Mouse (Mus musculus): ENCODE measurements around the gene Fmod. TPM values are rescaled to one million over a fixed set of nuclear protein-coding genes. Genes with fewer than 3 reads are reported as not detected.

The Fmod gene
- polyA plus RNA-seq, 1 experiment from 2014 or later = 3.3 TPM

GRCm38 (mm10) chr1:134058870-134059269 lies 21.8 kb downstream of the Fmod start:
- 68% methylated on average over 6 of the region's 6 CpGs for WGBS
- ATAC-seq (ENCODE audit: low FRiP score) = no peak

DNA sequence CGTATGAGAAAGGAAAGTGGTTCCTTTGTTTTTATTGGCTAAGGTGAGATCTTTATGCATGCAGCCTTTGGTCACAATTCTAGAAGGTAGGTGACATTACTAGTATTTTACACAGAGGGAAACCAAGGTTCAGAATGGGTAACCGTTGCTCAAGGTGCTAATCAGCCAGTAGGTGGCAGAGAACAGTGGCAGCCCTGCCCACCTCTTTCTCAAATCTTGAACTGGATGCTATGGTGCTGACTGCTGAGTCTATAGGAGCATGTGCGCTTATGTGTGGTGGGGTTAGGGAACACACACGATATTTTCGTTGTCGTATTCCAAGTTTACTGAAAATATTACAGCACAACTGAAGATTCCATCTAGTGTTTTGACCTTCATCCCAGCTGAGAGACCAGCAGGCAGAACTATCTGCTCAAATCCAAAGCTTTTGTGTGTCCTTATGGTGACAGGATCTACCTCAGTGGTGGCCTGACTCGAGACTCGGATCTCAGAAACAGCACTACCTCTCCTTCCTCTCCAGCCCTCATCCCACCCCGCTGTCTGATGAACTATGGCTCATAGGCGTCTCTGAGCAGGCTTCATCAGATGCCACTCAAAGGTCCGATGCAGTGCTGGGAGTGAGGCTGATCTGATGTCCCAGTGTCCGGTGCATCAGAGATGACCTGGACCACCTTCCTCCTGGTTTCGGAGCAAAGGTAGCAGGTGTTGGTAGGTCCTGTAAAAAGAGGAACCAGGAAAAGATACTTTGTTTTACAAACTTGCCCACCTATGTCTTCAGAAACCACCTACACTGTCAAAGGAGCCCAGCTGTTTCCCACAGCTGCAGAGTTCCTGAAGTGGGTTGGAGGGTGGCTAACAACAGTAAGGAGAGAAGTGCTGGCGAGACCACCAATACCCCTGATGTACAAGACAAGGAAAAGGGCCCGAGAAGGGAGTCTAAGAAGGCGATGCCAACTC lies 23.0 kb downstream of the Fmod start:
- WGBS = 72% methylated on average over 16 of the region's 16 CpGs
- H3K4me3 ChIP-seq (replicated peaks) = peak overlapping the region; percentile 31
- H3K9me3 ChIP-seq = no peaks in the 10 kb centered on the region
- peaks cover 68% of the 10 kb centered on the region for H3K4me1 ChIP-seq
- no peaks in the 10 kb centered on the region for H3K36me3 ChIP-seq (replicated peaks)
- H3K27me3 ChIP-seq = no peaks in the 10 kb centered on the region
- H3K27ac ChIP-seq = peak overlapping the region; percentile 97
- peak overlapping the region; percentile 40; the same call in 1 of the 2 replicates for H3K9ac ChIP-seq
- ATAC-seq (ENCODE audit: low FRiP score) = no peak
- H3K4me2 ChIP-seq = peak overlapping the region; percentile 65

More at GRCm38 (mm10) chr1:134058870-134059269, 21.8 kb downstream of the Fmod start:
- no peaks in the 10 kb centered on the region for H3K36me3 ChIP-seq (replicated peaks)
- 0 out of 2 replicates have a peak overlapping the region, but pooled peaks have one; percentile 31 for H3K27ac ChIP-seq
- peaks cover 60% of the 10 kb centered on the region for H3K4me1 ChIP-seq
- H3K4me2 ChIP-seq = no peak overlapping the region
- H3K27me3 ChIP-seq = no peaks in the 10 kb centered on the region
- no peak overlapping the region for H3K4me3 ChIP-seq (replicated peaks)
- no peaks in the 10 kb centered on the region for H3K9me3 ChIP-seq
- no peak overlapping the region for H3K9ac ChIP-seq

DNA sequence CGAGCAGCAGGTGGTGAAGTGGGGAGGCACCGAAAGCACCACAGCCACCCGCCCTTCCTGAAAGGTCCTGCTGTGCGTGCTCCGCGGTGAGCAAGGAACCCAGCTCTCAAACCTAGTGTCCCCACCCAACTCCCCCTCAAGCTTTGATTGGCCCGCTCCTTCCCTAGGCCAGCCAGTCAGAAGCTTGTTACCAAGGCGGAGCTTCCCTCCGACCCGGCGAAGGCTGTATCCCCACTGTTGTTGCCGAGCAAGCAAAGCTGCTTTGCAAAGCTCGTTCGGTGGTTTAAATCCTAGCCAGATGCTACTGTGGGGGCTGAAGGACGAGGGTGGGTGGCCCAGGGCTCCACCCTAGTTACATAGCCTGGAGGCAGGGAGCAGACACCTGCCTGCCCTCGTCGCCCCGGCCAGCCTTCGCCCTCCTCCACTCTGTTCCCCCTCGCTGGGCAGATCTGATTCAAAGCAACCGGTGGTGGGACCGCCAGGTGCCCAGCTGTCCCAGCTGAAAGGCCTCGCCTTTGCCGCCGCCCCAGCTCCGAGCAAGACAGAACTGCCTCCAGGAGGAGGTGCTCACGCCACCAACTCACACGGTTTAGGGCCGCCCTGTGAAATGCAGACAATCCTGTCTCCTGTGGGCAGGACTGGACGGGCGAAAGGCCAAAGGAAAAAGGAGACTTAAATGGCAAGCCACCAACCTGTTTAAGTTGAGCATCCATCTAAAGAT lies 24.0 kb downstream of the Fmod start:
- ATAC-seq (ENCODE audit: low FRiP score) = peak; percentile 81
- Histone ChIP-seq H3K4me2 (peak overlapping the region; percentile 65), H3K27ac (peak overlapping the region; percentile 97), H3K4me1 (peaks cover 73% of the 10 kb centered on the region), H3K9ac (peak overlapping the region; percentile 48), H3K36me3 (replicated peaks) (no peaks in the 10 kb centered on the region), H3K4me3 (replicated peaks) (peak overlapping the region; percentile 31), H3K9me3 (no peaks in the 10 kb centered on the region), H3K27me3 (no peaks in the 10 kb centered on the region)
- WGBS = under 1% methylated on average over 31 of the region's 31 CpGs

DNA sequence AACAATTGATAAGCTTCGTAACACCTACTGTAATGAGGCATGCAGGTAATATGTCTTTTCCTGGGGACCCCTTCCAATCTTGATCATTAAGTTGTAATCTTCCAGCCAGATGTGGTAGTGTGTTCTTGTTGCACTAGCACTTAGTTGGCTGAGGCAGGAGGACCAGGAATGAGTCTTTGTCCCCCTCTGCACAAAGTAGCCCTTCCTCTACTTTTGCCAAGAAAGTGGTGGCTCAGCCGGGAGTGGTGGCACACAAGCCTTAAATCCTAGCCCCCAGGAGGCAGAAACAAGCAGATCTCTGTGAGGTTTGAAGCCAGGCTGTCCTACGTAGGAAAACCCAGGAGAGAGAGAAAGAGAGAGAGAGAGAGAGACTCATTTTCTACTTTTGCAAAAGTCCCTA lies 24.9 kb downstream of the Fmod start:
- Histone ChIP-seq H3K27me3 (no peaks in the 10 kb centered on the region), H3K9ac (peak overlapping the region; percentile 48; the same call in 1 of the 2 replicates), H3K4me2 (peak overlapping the region; percentile 65), H3K4me1 (peaks cover 82% of the 10 kb centered on the region), H3K4me3 (replicated peaks) (no peak overlapping the region), H3K36me3 (replicated peaks) (no peaks in the 10 kb centered on the region), H3K9me3 (no peaks in the 10 kb centered on the region), H3K27ac (peak overlapping the region; percentile 97)
- 22% methylated on average over 3 of the region's 3 CpGs for WGBS
- no peak for ATAC-seq (ENCODE audit: low FRiP score)

GRCm38 (mm10) chr1:134062411-134063085 lies 25.5 kb downstream of the Fmod start:
- peak overlapping the region; percentile 48; the same call in 1 of the 2 replicates for H3K9ac ChIP-seq
- H3K4me1 ChIP-seq = peaks cover 88% of the 10 kb centered on the region
- H3K9me3 ChIP-seq = no peaks in the 10 kb centered on the region
- 2% methylated on average over 10 of the region's 11 CpGs for WGBS
- H3K4me2 ChIP-seq = peak overlapping the region; percentile 65
- H3K4me3 ChIP-seq (replicated peaks) = peak overlapping the region; percentile 8; the same call in 1 of the 2 replicates
- no peaks in the 10 kb centered on the region for H3K27me3 ChIP-seq
- H3K27ac ChIP-seq = peak overlapping the region; percentile 97
- peak; percentile 54 for ATAC-seq (ENCODE audit: low FRiP score)
- H3K36me3 ChIP-seq (replicated peaks) = no peaks in the 10 kb centered on the region

- Histone ChIP-seq H3K4me1 (peaks cover 95% of the 10 kb centered on the region), H3K27ac (peak overlapping the region; percentile 97), H3K27me3 (no peaks in the 10 kb centered on the region), H3K9me3 (no peaks in the 10 kb centered on the region), H3K4me3 (replicated peaks) (peak overlapping the region; percentile 8; the same call in 1 of the 2 replicates), H3K4me2 (peak overlapping the region; percentile 41), H3K9ac (peak overlapping the region; percentile 48; the same call in 1 of the 2 replicates), H3K36me3 (replicated peaks) (no peaks in the 10 kb centered on the region)
- under 1% methylated on average over 31 of the region's 33 CpGs for whole genome bisulfite sequencing
- peak; percentile 79 for ATAC-seq (ENCODE audit: low FRiP score)
Observed at GRCm38 (mm10) chr1:134063086-134063772, 26.2 kb downstream of the Fmod start.

GRCm38 (mm10) chr1:134063773-134064125 lies 26.7 kb downstream of the Fmod start:
- peaks cover 97% of the 10 kb centered on the region for H3K4me1 ChIP-seq
- peak overlapping the region; percentile 97 for H3K27ac ChIP-seq
- H3K9me3 ChIP-seq = no peaks in the 10 kb centered on the region
- H3K4me3 ChIP-seq (replicated peaks) = 0 out of 2 replicates have a peak overlapping the region, but pooled peaks have one; percentile 8
- no peaks in the 10 kb centered on the region for H3K27me3 ChIP-seq
- no peaks in the 10 kb centered on the region for H3K36me3 ChIP-seq (replicated peaks)
- ATAC-seq (ENCODE audit: low FRiP score) = no peak; the same call in none of the 2 replicates
- peak overlapping the region; percentile 41 for H3K4me2 ChIP-seq
- peak overlapping the region; percentile 39; the same call in 1 of the 2 replicates for H3K9ac ChIP-seq
- WGBS = 3% methylated on average over 9 of the region's 9 CpGs

DNA sequence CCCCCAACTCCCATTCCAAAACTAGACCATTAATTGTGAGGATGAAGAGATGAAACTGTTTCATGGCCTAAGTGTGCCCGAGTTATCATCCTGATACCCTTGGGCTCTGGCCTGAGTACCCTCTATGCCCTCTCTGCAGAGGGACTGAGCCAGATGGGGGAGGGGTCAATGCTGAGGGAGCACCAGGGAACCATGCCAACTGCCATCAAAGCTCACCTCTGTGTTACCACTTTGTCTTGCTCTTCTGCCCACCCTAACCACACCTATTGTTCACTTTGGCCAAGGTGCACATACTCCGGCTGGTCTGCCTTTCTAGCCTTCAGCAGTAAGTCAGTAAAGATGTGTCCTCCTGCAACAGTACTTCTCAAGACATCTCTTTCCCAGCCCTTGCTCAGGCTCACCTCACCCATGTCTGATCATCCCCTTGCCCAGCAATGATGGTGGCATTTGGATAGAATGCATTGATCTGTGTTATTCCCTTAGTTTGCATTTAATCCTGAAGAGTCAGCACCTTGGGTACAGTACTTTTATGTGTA lies 27.3 kb downstream of the Fmod start:
- Histone ChIP-seq H3K27me3 (no peaks in the 10 kb centered on the region), H3K9me3 (no peaks in the 10 kb centered on the region), H3K9ac (peak overlapping the region; percentile 39; the same call in 1 of the 2 replicates), H3K27ac (peak overlapping the region; percentile 97), H3K36me3 (replicated peaks) (no peaks in the 10 kb centered on the region), H3K4me1 (peaks cover 91% of the 10 kb centered on the region), H3K4me2 (peak overlapping the region; percentile 41), H3K4me3 (replicated peaks) (no peak overlapping the region)
- WGBS = 66% methylated on average over 2 of the region's 2 CpGs
- ATAC-seq (ENCODE audit: low FRiP score) = no peak

GRCm38 (mm10) chr1:134065241-134065809 lies 28.3 kb downstream of the Fmod start:
- H3K27ac ChIP-seq = peak overlapping the region; percentile 97
- H3K4me3 ChIP-seq (replicated peaks) = no peak overlapping the region
- no peak for ATAC-seq (ENCODE audit: low FRiP score)
- peaks cover 92% of the 10 kb centered on the region for H3K4me1 ChIP-seq
- no peak overlapping the region for H3K9ac ChIP-seq
- no peak overlapping the region for H3K4me2 ChIP-seq
- H3K27me3 ChIP-seq = no peaks in the 10 kb centered on the region
- no peaks in the 10 kb centered on the region for H3K9me3 ChIP-seq
- WGBS = 72% methylated on average over 4 of the region's 4 CpGs
- no peaks in the 10 kb centered on the region for H3K36me3 ChIP-seq (replicated peaks)

- no peak for ATAC-seq (ENCODE audit: low FRiP score)
- no peaks in the 10 kb centered on the region for H3K36me3 ChIP-seq (replicated peaks)
- no peak overlapping the region for H3K4me3 ChIP-seq (replicated peaks)
- WGBS = 57% methylated on average over 3 of the region's 3 CpGs
- no peak overlapping the region for H3K4me2 ChIP-seq
- no peaks in the 10 kb centered on the region for H3K27me3 ChIP-seq
- peak overlapping the region; percentile 65 for H3K27ac ChIP-seq
- H3K9me3 ChIP-seq = no peaks in the 10 kb centered on the region
- no peak overlapping the region for H3K9ac ChIP-seq
- H3K4me1 ChIP-seq = peaks cover 91% of the 10 kb centered on the region
Observed at GRCm38 (mm10) chr1:134066554-134066953, 29.5 kb downstream of the Fmod start.

DNA sequence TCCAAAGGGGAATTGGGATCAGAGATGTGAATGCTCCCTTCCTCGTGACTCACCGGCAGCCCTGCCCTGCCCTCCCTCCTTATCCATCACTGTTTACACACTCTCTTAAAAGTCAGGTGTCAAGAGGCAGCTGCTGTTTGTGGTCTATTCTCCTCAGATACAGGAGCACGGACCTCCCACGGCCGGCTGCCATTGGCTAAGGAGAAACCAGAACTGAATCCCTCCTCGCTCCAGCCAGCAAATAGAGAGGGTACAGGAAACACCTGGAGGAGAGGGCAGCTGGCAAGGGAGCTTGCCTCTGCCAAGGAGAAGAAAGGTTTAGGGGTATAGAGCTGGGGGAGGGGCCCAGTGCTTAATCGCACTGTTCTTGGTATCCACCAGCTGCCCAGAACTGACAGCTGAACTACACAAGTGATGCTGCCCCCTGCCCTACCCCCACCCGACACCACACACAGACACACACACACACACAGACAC lies 30.1 kb downstream of the Fmod start:
- Histone ChIP-seq H3K4me3 (replicated peaks) (no peak overlapping the region), H3K36me3 (replicated peaks) (no peaks in the 10 kb centered on the region), H3K4me2 (no peak overlapping the region; the same call in 1 of the 2 replicates), H3K9me3 (no peaks in the 10 kb centered on the region), H3K27ac (peak overlapping the region; percentile 65), H3K9ac (peak overlapping the region; percentile 26; the same call in 1 of the 2 replicates), H3K4me1 (peaks cover 91% of the 10 kb centered on the region), H3K27me3 (no peaks in the 10 kb centered on the region)
- ATAC-seq (ENCODE audit: low FRiP score) = no peak
- WGBS = 8% methylated on average over 8 of the region's 8 CpGs

Data from forebrain, embryonic 12.5 days (tissue).